Mouse (Mus musculus) layer of hippocampus, postnatal 14 days (tissue): ENCODE measurements around the gene Lypd8. TPM values are rescaled to one million over a fixed set of nuclear protein-coding genes. Genes with fewer than 3 reads are reported as not detected.
A peak's percentile ranks its signal among the peaks of the same experiment; 100 is the strongest.

Source experiments
- DNase-seq, 2 experiments: peaks; one replicate each; pipeline ENCODE4 v3.0.0; 2021 to 2022; ENCODE audit warnings: low spot score in 2 of 2, mixed read lengths in 1 of 2
- total RNA-seq, 2 experiments: library from RNA; stranded (reverse); gene quantifications; 2 replicates each; pipeline ENCODE4 v1.2.3; 2021

Lypd8 gene
- total RNA-seq, 2 experiments from 2014 or later = 0.37 TPM; not detected in 1

- DNase-seq = peak; percentile 20 to 68
Observed at GRCm38 (mm10) chr11:58382471-58382870, 3.6 kb downstream of the Lypd8 start.

- peak in 1 of 2 experiments; percentile 21 for DNase-seq
Observed at GRCm38 (mm10) chr11:58399985-58400645, 21.3 kb downstream of the Lypd8 start.

DNA sequence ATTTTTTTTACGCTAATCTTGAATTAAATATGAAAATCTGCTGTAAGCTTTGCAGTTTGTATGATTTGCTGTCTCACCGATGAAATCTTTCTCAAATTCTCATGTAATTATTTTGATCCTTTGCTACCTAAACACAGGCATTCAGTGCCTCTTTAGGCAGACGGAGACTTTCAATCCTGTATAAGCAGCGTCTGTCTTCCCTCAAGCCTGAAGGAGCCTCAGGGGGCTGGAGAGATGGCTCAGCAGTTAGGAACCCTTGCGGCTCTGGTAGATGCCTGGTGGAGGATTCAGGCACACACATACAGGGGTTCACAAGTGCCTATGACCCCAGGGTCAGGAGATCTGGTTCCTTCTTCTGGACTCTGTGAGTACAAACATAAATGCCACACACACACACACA, 21.8 kb downstream of the Lypd8 start:
- DNase-seq = no peak

GRCm38 (mm10) chr11:58408066-58408465, 29.2 kb downstream of the Lypd8 start:
- DNase-seq = no peak

- DNase-seq = peak in 1 of 2 experiments; percentile 12
Observed at GRCm38 (mm10) chr11:58418336-58418735, 39.5 kb downstream of the Lypd8 start.

- no peak for DNase-seq
Observed at GRCm38 (mm10) chr11:58420815-58421214, 42.0 kb downstream of the Lypd8 start, which contains the start of gene 1810065E05Rik. 1810065E05Rik (plus strand) TSS chr11:58421111.

- DNase-seq = no peak
Observed at GRCm38 (mm10) chr11:58432259-58432658, 53.4 kb downstream of the Lypd8 start, which contains the start of gene Gm12253. Gm12253 (plus strand) TSS chr11:58432559.

GRCm38 (mm10) chr11:58437866-58438265, 59.0 kb downstream of the Lypd8 start:
- no peak for DNase-seq

Other genes with a start within 250 kb of the Lypd8 start
- gene Gemin5, start 210.5 kb upstream of the Lypd8 start, total RNA-seq = 10 to 100 TPM; 17.7 to 20.3 TPM
- 10 to 100 TPM; 30.7 to 34.4 TPM for gene Mrpl22, start 207.4 kb upstream of the Lypd8 start, total RNA-seq
- 1 to 10 TPM in 1 of 2 experiments, under 1 TPM in 1; 0.97 to 1.3 TPM for gene Igtp, start 179.5 kb upstream of the Lypd8 start, total RNA-seq
- gene Irgm2, start 179.4 kb upstream of the Lypd8 start, total RNA-seq = 1 to 10 TPM; 1.7 to 1.9 TPM
- not detected for gene 4930438A08Rik, start 104.2 kb upstream of the Lypd8 start, total RNA-seq
- gene Zfp692, start 72.0 kb upstream of the Lypd8 start, total RNA-seq = 10 to 100 TPM; 20.1 to 20.2 TPM
- gene Zfp672, start 48.7 kb upstream of the Lypd8 start, total RNA-seq = 10 to 100 TPM; 47.7 to 52.0 TPM
- 10 to 100 TPM; 67.1 to 69.3 TPM for gene Sh3bp5l, start 48.3 kb upstream of the Lypd8 start, total RNA-seq
- not detected for gene 1810065E05Rik, start 42.1 kb downstream of the Lypd8 start, total RNA-seq
- gene Gm12253, start 53.5 kb downstream of the Lypd8 start, total RNA-seq = not detected
- not detected for gene Lypd9, start 73.9 kb downstream of the Lypd8 start, total RNA-seq
- not detected for gene Olfr30, start 83.2 kb downstream of the Lypd8 start, total RNA-seq
- gene Olfr332, start 113.5 kb downstream of the Lypd8 start, total RNA-seq = not detected
- gene Olfr331, start 123.5 kb downstream of the Lypd8 start, total RNA-seq = not detected
- gene Olfr330, start 155.8 kb downstream of the Lypd8 start, total RNA-seq = not detected
- not detected for gene Olfr329-ps, start 167.4 kb downstream of the Lypd8 start, total RNA-seq
- gene Olfr328, start 176.6 kb downstream of the Lypd8 start, total RNA-seq = under 1 TPM in 1 of 2 experiments, not detected in 1; 0.18 TPM
- gene Olfr224, start 191.5 kb downstream of the Lypd8 start, total RNA-seq = not detected
- gene Olfr325, start 198.7 kb downstream of the Lypd8 start, total RNA-seq = not detected
- not detected for gene Olfr324, start 216.1 kb downstream of the Lypd8 start, total RNA-seq
- gene 2210407C18Rik, start 237.0 kb downstream of the Lypd8 start, total RNA-seq = not detected